Mouse (Mus musculus) inflammation-experienced regulatory T-cells, adult 6 months (primary cell): ENCODE data around the gene Ube2cbp. TPM values are rescaled to one million over a fixed set of nuclear protein-coding genes. Genes with fewer than 3 reads are reported as not detected.

Experiments used
- ATAC-seq: one replicate; pipeline ENCODE4 v1.8.0; 2017
- polyA plus RNA-seq, 3 experiments: library from polyadenylated mRNA; unstranded; fragments of 100-300 nt; shearing (Covaris generic); gene quantifications; one replicate each; pipeline ENCODE4 v1.2.1; 2017

The Ube2cbp gene
- polyA plus RNA-seq, 3 experiments from 2014 or later, result 1.8 to 5.2 (median 4.7) TPM

GRCm38 (mm10) chr9:86423331-86423730, 41.4 kb downstream of the Ube2cbp start:
- no peak for ATAC-seq

- no peak for ATAC-seq
Observed at GRCm38 (mm10) chr9:86419366-86419765, 45.4 kb downstream of the Ube2cbp start.

- no peak for ATAC-seq
Observed at GRCm38 (mm10) chr9:86417971-86418370, 46.8 kb downstream of the Ube2cbp start.

GRCm38 (mm10) chr9:86395785-86396184, 69.0 kb downstream of the Ube2cbp start:
- ATAC-seq, result no peak

GRCm38 (mm10) chr9:86395012-86395411, 69.7 kb downstream of the Ube2cbp start:
- no peak for ATAC-seq

- no peak for ATAC-seq
Observed at GRCm38 (mm10) chr9:86393586-86394272, 71.0 kb downstream of the Ube2cbp start.

- no peak for ATAC-seq
Observed at GRCm38 (mm10) chr9:86391467-86391866, 73.3 kb downstream of the Ube2cbp start.

GRCm38 (mm10) chr9:86390713-86391112, 74.0 kb downstream of the Ube2cbp start:
- no peak for ATAC-seq

GRCm38 (mm10) chr9:86388538-86388937, 76.2 kb downstream of the Ube2cbp start:
- no peak for ATAC-seq

GRCm38 (mm10) chr9:86376923-86377322, 87.8 kb downstream of the Ube2cbp start:
- ATAC-seq, result no peak

- ATAC-seq, result no peak
Observed at GRCm38 (mm10) chr9:86372783-86373567, 91.8 kb downstream of the Ube2cbp start.

- no peak for ATAC-seq
Observed at GRCm38 (mm10) chr9:86369208-86369607, 95.5 kb downstream of the Ube2cbp start.

GRCm38 (mm10) chr9:86360536-86360935, 104.2 kb downstream of the Ube2cbp start:
- ATAC-seq, result no peak

- no peak for ATAC-seq
Observed at GRCm38 (mm10) chr9:86355851-86356250, 108.9 kb downstream of the Ube2cbp start.

- no peak for ATAC-seq
Observed at GRCm38 (mm10) chr9:86351491-86351890, 113.3 kb downstream of the Ube2cbp start.

GRCm38 (mm10) chr9:86336792-86337191, 128.0 kb downstream of the Ube2cbp start:
- ATAC-seq, result no peak

- no peak for ATAC-seq
Observed at GRCm38 (mm10) chr9:86336361-86336760, 128.4 kb downstream of the Ube2cbp start.

- ATAC-seq, result no peak
Observed at GRCm38 (mm10) chr9:86335588-86335987, 129.2 kb downstream of the Ube2cbp start.

- no peak for ATAC-seq
Observed at GRCm38 (mm10) chr9:86334357-86334756, 130.4 kb downstream of the Ube2cbp start.

- no peak for ATAC-seq
Observed at GRCm38 (mm10) chr9:86330591-86330990, 134.2 kb downstream of the Ube2cbp start.

- ATAC-seq, result no peak
Observed at GRCm38 (mm10) chr9:86328270-86328669, 136.5 kb downstream of the Ube2cbp start.

- ATAC-seq, result no peak
Observed at GRCm38 (mm10) chr9:86327341-86327740, 137.4 kb downstream of the Ube2cbp start.

GRCm38 (mm10) chr9:86324772-86325171, 140.0 kb downstream of the Ube2cbp start:
- ATAC-seq, result no peak

- no peak for ATAC-seq
Observed at GRCm38 (mm10) chr9:86319516-86320140, 145.1 kb downstream of the Ube2cbp start.
